In genomic region chr12:17048979-17049612, GRCm38 (mm10) we compare ENCODE assay signal across 14 mouse cellular contexts. TPM values are rescaled to one million over a fixed set of nuclear protein-coding genes. Genes with fewer than 3 reads are reported as not detected.
DNase-seq lines count a peak whose midpoint lies in the region; ATAC-seq and TF ChIP-seq lines count a peak whose summit lies in the region.
"Had no signal": no experiment of that assay in that cellular context is flagged by ENCODE, and none has a peak within 500 bp of the region (broad histone marks: within the 10 kb centered on the region; RNA-seq: fewer than 3 reads in every experiment).

No protein-coding gene starts in this region.

- peak; percentile 62; the same call in 1 of the 2 replicates for ATAC-seq in forebrain, embryonic 15.5 days (replicated peaks)
- ATAC-seq in hindbrain, embryonic 15.5 days (ENCODE audit: low FRiP score, low read depth) = peak; percentile 80
- ATAC-seq in midbrain, postnatal 0 days (ENCODE audit: low FRiP score) = peak; percentile 50; the same call in 1 of the 2 replicates
- ATAC-seq: Patski had no signal

- no peaks in the 10 kb centered on the region for H3K36me3 ChIP-seq in forebrain, embryonic 15.5 days
- H3K36me3 ChIP-seq in hindbrain, embryonic 15.5 days = no peaks in the 10 kb centered on the region
- H3K36me3 ChIP-seq in midbrain, postnatal 0 days (ENCODE audit: insufficient read depth, low read length) = no peaks in the 10 kb centered on the region

- H3K9ac ChIP-seq in forebrain, embryonic 15.5 days (replicated peaks) = no peak overlapping the region
- no peak overlapping the region for H3K9ac ChIP-seq in hindbrain, embryonic 15.5 days
- H3K9ac ChIP-seq in midbrain, postnatal 0 days (replicated peaks; ENCODE audit: low read length, poor library complexity, severe bottlenecking) = no peak overlapping the region

- H3K9me3 ChIP-seq in forebrain, embryonic 15.5 days = no peaks in the 10 kb centered on the region
- no peaks in the 10 kb centered on the region for H3K9me3 ChIP-seq in hindbrain, embryonic 15.5 days
- no peaks in the 10 kb centered on the region for H3K9me3 ChIP-seq in midbrain, postnatal 0 days (ENCODE audit: low read length)

- WGBS in forebrain, embryonic 15.5 days = 50% methylated on average over 7 of the region's 7 CpGs
- WGBS in hindbrain, embryonic 15.5 days = 29% methylated on average over 7 of the region's 7 CpGs
- WGBS in midbrain, postnatal 0 days = 66% methylated on average over 7 of the region's 7 CpGs

- no peaks in the 10 kb centered on the region for H3K27me3 ChIP-seq in forebrain, embryonic 15.5 days
- no peaks in the 10 kb centered on the region for H3K27me3 ChIP-seq in hindbrain, embryonic 15.5 days
- no peaks in the 10 kb centered on the region for H3K27me3 ChIP-seq in midbrain, postnatal 0 days (ENCODE audit: insufficient read depth, low read length)
- H3K27me3 ChIP-seq: Patski had no signal

- H3K4me1 ChIP-seq in forebrain, embryonic 15.5 days = 0 out of 2 replicates have a peak, but pooled peaks cover 9% of the 10 kb centered on the region
- peaks cover 10% of the 10 kb centered on the region for H3K4me1 ChIP-seq in hindbrain, embryonic 15.5 days (replicated peaks)
- H3K4me1 ChIP-seq in midbrain, postnatal 0 days (ENCODE audit: insufficient read depth, low read length) = no peaks in the 10 kb centered on the region

- no peak for TF ChIP-seq CTCF in layer of hippocampus, adult 2 months (conservative IDR thresholded peaks at IDR 0.05)
- no peak for TF ChIP-seq CTCF in midbrain, postnatal 0 days (IDR thresholded peaks at IDR 0.05)

- peak; percentile 57 to 59 for DNase-seq in layer of hippocampus, adult 2 months (ENCODE audit: low spot score in 2 of 2)
- no peak for DNase-seq in layer of hippocampus, postnatal 10 days (ENCODE audit: low spot score in 2 of 2)
- peak; percentile 76 for DNase-seq in midbrain, postnatal 0 days (ENCODE audit: low spot score)
- no peak for DNase-seq in urinary bladder, adult 2 months (ENCODE audit: low spot score)
- DNase-seq in thymus, postnatal 10 days (ENCODE audit: low spot score in 2 of 2) = no peak
- DNase-seq in left cerebral cortex, adult 18-20 months (ENCODE audit: low spot score in 2 of 2) = no peak
- DNase-seq: adrenal gland, adult 2 months; kidney, adult 18-20 months had no signal

- H3K27ac ChIP-seq in layer of hippocampus, adult 2 months = no peak overlapping the region
- no peak overlapping the region for H3K27ac ChIP-seq in forebrain, embryonic 15.5 days (replicated peaks)
- no peak overlapping the region for H3K27ac ChIP-seq in hindbrain, embryonic 15.5 days (replicated peaks)
- H3K27ac ChIP-seq in midbrain, postnatal 0 days (ENCODE audit: low read depth, low read length) = no peak overlapping the region
- H3K27ac ChIP-seq: left cerebral cortex, adult 2 months; stomach, postnatal 0 days had no signal

- no peak overlapping the region for H3K4me3 ChIP-seq in layer of hippocampus, adult 2 months
- no peak overlapping the region for H3K4me3 ChIP-seq in forebrain, embryonic 15.5 days
- H3K4me3 ChIP-seq in hindbrain, embryonic 15.5 days = no peak overlapping the region
- no peak overlapping the region for H3K4me3 ChIP-seq in midbrain, postnatal 0 days (ENCODE audit: low read depth, low read length)
- H3K4me3 ChIP-seq: left cerebral cortex, adult 2 months had no signal

- H3K4me2 ChIP-seq in forebrain, embryonic 15.5 days (replicated peaks) = no peak overlapping the region
- H3K4me2 ChIP-seq in hindbrain, embryonic 15.5 days = no peak overlapping the region
- no peak overlapping the region for H3K4me2 ChIP-seq in midbrain, postnatal 0 days (ENCODE audit: low read depth, low read length, poor library complexity, severe bottlenecking)

RNA-seq across cellular contexts. Expression of gene 2410004P03Rik, which starts 37.6 kb away (rescaled TPM):
- total RNA-seq in layer of hippocampus, adult 2 months (2021) = under 1 TPM; 0.52 to 0.61 TPM
- 1 to 10 TPM; 2.6 to 3.5 TPM for total RNA-seq in layer of hippocampus, postnatal 10 days (2021)
- polyA plus RNA-seq in forebrain, embryonic 15.5 days (2015; fragmentation: Nextera tagmentation; extraction: Ambion mirVana) = 2.4 and 4.8 TPM in 2 replicates
- polyA plus RNA-seq in hindbrain, embryonic 15.5 days (2015; fragmentation: Nextera tagmentation; extraction: Ambion mirVana) = 4.3 and 7.4 TPM in 2 replicates
- 7.3 and 10.1 TPM in 2 replicates for total RNA-seq in midbrain, postnatal 0 days (2014; rRNA removed)
- 7.1 and 10.6 TPM in 2 replicates for polyA plus RNA-seq in midbrain, postnatal 0 days (2015; fragmentation: Nextera tagmentation; extraction: Ambion mirVana)
- 0.07 and 0.47 TPM in 2 replicates for polyA plus RNA-seq in urinary bladder, adult 2 months (2012; rRNA removed)
- 1 to 10 TPM in 1 of 2 experiments, under 1 TPM in 1; 0.75 to 1.3 TPM for total RNA-seq in left cerebral cortex, adult 18-20 months (2021)
- total RNA-seq: adrenal gland, adult 2 months; liver, adult 2 months had no signal
- polyA plus RNA-seq: adrenal gland, adult 2 months; liver, adult 2 months; Patski had no signal

RNA-seq across cellular contexts. Expression of gene Pqlc3, which starts 48.9 kb away (rescaled TPM):
- under 1 TPM; 0.56 to 0.61 TPM for total RNA-seq in layer of hippocampus, adult 2 months (2021)
- total RNA-seq in layer of hippocampus, postnatal 10 days (2021) = 1 to 10 TPM in 1 of 2 experiments, under 1 TPM in 1; 0.85 to 1.5 TPM
- 1.5 and 1.6 TPM in 2 replicates for polyA plus RNA-seq in forebrain, embryonic 15.5 days (2015; fragmentation: Nextera tagmentation; extraction: Ambion mirVana)
- 2.4 and 2.6 TPM in 2 replicates for polyA plus RNA-seq in hindbrain, embryonic 15.5 days (2015; fragmentation: Nextera tagmentation; extraction: Ambion mirVana)
- 0.93 and 1.3 TPM in 2 replicates for total RNA-seq in midbrain, postnatal 0 days (2014; rRNA removed)
- 1.6 and 2.0 TPM in 2 replicates for polyA plus RNA-seq in midbrain, postnatal 0 days (2015; fragmentation: Nextera tagmentation; extraction: Ambion mirVana)
- polyA plus RNA-seq in urinary bladder, adult 2 months (2012; rRNA removed) = 23.4 and 24.4 TPM in 2 replicates
- 1 to 10 TPM; 1.1 to 1.7 TPM for total RNA-seq in left cerebral cortex, adult 18-20 months (2021)

Comparison
In these comparisons a context has a peak if more than half of its experiments do, and no peak if none do; other contexts are left out.
1. DNase-seq: peak in layer of hippocampus, adult 2 months (2 of 2) and midbrain, postnatal 0 days (single experiment); none in layer of hippocampus, postnatal 10 days (0 of 2), urinary bladder, adult 2 months (single experiment), thymus, postnatal 10 days (0 of 2) and left cerebral cortex, adult 18-20 months (0 of 2).
2. Peak in every context shown above with its lines, with median percentiles within 50 percentile points of each other: ATAC-seq.